Mouse (Mus musculus) heart, embryonic 16.5 days (tissue): ENCODE measurements around the gene BC004004. TPM values are rescaled to one million over a fixed set of nuclear protein-coding genes. Genes with fewer than 3 reads are reported as not detected.
"Not testable (repeated sequence)": the region's sequence is repeated elsewhere in the genome, so short reads cannot be mapped to it uniquely, and the experiment has no call there.

Source experiments
- ATAC-seq: fragments of 200-750 bp; cut with Nextera tagmentation; replicated peaks from 2 replicates; pipeline ENCODE4 v1.8.0; 2017; ENCODE audit warnings: moderate number of reproducible peaks; ENCODE audit not compliant: insufficient read depth, low FRiP score; ENCODE audit errors: extremely low read depth
- H3K27ac ChIP-seq: fragments of 300-500 bp; sonication (generic); 2 replicates; pipeline ENCODE4 v1.5.1; 2014; ENCODE audit warnings: mild to moderate bottlenecking, low read length, control low read depth, moderate library complexity
- H3K27me3 ChIP-seq: fragments of 300-500 bp; sonication (generic); 2 replicates; pipeline ENCODE4 v1.6.1; 2014; ENCODE audit warnings: low read length, mixed read lengths; ENCODE audit not compliant: control insufficient read depth, insufficient read depth
- H3K36me3 ChIP-seq: fragments of 300-500 bp; sonication (generic); 2 replicates; pipeline ENCODE4 v1.6.1; 2014; ENCODE audit not compliant: control insufficient read depth, insufficient read depth
- H3K4me1 ChIP-seq: fragments of 300-500 bp; sonication (generic); 2 replicates; pipeline ENCODE4 v1.6.1; 2014; ENCODE audit warnings: low read length, mixed read lengths; ENCODE audit not compliant: control insufficient read depth, insufficient read depth
- H3K4me2 ChIP-seq: fragments of 300-500 bp; sonication (generic); 2 replicates; pipeline ENCODE4 v1.6.1; 2014; ENCODE audit warnings: low read depth, mild to moderate bottlenecking, control low read depth, low read length
- H3K4me3 ChIP-seq: fragments of 300-500 bp; sonication (generic); 2 replicates; pipeline ENCODE4 v1.5.1; 2014; ENCODE audit warnings: mild to moderate bottlenecking, control low read depth, low read length
- H3K9ac ChIP-seq: fragments of 300-500 bp; sonication (generic); 2 replicates; pipeline ENCODE4 v1.6.1; 2014; ENCODE audit warnings: low read length, control low read depth
- H3K9me3 ChIP-seq: fragments of 300-500 bp; sonication (generic); replicated peaks from 2 replicates; pipeline ENCODE4 v1.6.1; 2016; ENCODE audit warnings: low read length; ENCODE audit not compliant: control insufficient read depth
- WGBS: fragments of 180-500 bp; shearing (Covaris S2); extraction: QIAGEN DNeasy Blood & Tissue Kit; methylation state at CpG from one replicate; pipeline ENCODE4 v1.1.7; 2014; 5-methylcytosine and 5-hydroxymethylcytosine counted together
- polyA plus RNA-seq: library from polyadenylated mRNA; unstranded; fragments of >200 nt; fragmentation: Nextera tagmentation; extraction: Ambion mirVana; gene quantifications from 2 replicates; pipeline ENCODE4 v1.2.1, GENCODE M21; 2015

BC004004 gene
- polyA plus RNA-seq, 1 experiment from 2014 or later, result 95.4 TPM

- Histone ChIP-seq H3K9ac (no peak overlapping the region), H3K27me3 (no peaks in the 10 kb centered on the region), H3K4me3 (no peak overlapping the region), H3K9me3 (peaks cover 6% of the 10 kb centered on the region), H3K4me2 (no peak overlapping the region), H3K27ac (no peak overlapping the region), H3K4me1 (peaks cover 9% of the 10 kb centered on the region), H3K36me3 (0 out of 2 replicates have a peak, but pooled peaks cover 3% of the 10 kb centered on the region)
- WGBS, result 72% methylated on average over 21 of the region's 21 CpGs
- no peak for ATAC-seq
Observed at GRCm38 (mm10) chr17:29310056-29310623, 41.6 kb downstream of the BC004004 start.

GRCm38 (mm10) chr17:29311602-29312001 lies 43.0 kb downstream of the BC004004 start:
- 81% methylated on average over 8 of the region's 8 CpGs for WGBS

GRCm38 (mm10) chr17:29312082-29312481 lies 43.5 kb downstream of the BC004004 start:
- Histone ChIP-seq H3K36me3 (0 out of 2 replicates have a peak, but pooled peaks cover 3% of the 10 kb centered on the region), H3K4me3 (no peak overlapping the region), H3K27me3 (no peaks in the 10 kb centered on the region), H3K9me3 (peaks cover 6% of the 10 kb centered on the region), H3K9ac (no peak overlapping the region), H3K27ac (no peak overlapping the region), H3K4me1 (no peaks in the 10 kb centered on the region), H3K4me2 (no peak overlapping the region)
- 86% methylated on average over 2 of the region's 2 CpGs for WGBS
- ATAC-seq, result no peak

More at GRCm38 (mm10) chr17:29311602-29312001, 43.0 kb downstream of the BC004004 start:
- no peak overlapping the region for H3K4me2 ChIP-seq
- H3K4me1 ChIP-seq, result no peaks in the 10 kb centered on the region
- peaks cover 6% of the 10 kb centered on the region for H3K9me3 ChIP-seq
- no peak overlapping the region for H3K27ac ChIP-seq
- H3K27me3 ChIP-seq, result no peaks in the 10 kb centered on the region
- no peak for ATAC-seq
- no peak overlapping the region for H3K4me3 ChIP-seq
- no peak overlapping the region for H3K9ac ChIP-seq
- H3K36me3 ChIP-seq, result 0 out of 2 replicates have a peak, but pooled peaks cover 3% of the 10 kb centered on the region

GRCm38 (mm10) chr17:29313300-29313699 lies 44.7 kb downstream of the BC004004 start:
- Histone ChIP-seq H3K4me2 (no peak overlapping the region), H3K4me3 (no peak overlapping the region), H3K9ac (no peak overlapping the region), H3K9me3 (peaks cover 6% of the 10 kb centered on the region), H3K27me3 (no peaks in the 10 kb centered on the region), H3K4me1 (no peaks in the 10 kb centered on the region), H3K27ac (no peak overlapping the region), H3K36me3 (0 out of 2 replicates have a peak, but pooled peaks cover 3% of the 10 kb centered on the region)
- ATAC-seq, result no peak

GRCm38 (mm10) chr17:29315672-29316465 lies 47.3 kb downstream of the BC004004 start:
- Histone ChIP-seq H3K27me3 (peaks cover 10% of the 10 kb centered on the region), H3K36me3 (0 out of 2 replicates have a peak, but pooled peaks cover 3% of the 10 kb centered on the region), H3K9me3 (peaks cover 6% of the 10 kb centered on the region), H3K27ac (peak overlapping the region; percentile 65), H3K4me2 (no peak overlapping the region), H3K4me3 (no peak overlapping the region), H3K4me1 (0 out of 2 replicates have a peak, but pooled peaks cover 2% of the 10 kb centered on the region), H3K9ac (no peak overlapping the region)
- WGBS, result 54% methylated on average over 9 of the region's 9 CpGs
- 0 out of 2 replicates have a peak, but pooled peaks have one; percentile 17 for ATAC-seq

GRCm38 (mm10) chr17:29316891-29317290 lies 48.3 kb downstream of the BC004004 start:
- WGBS, result 46% methylated on average over 3 of the region's 3 CpGs
- ATAC-seq, result no peak

GRCm38 (mm10) chr17:29317380-29317779 lies 48.8 kb downstream of the BC004004 start, which contains the start of gene Pi16:
Gene Pi16 (plus strand): TSS chr17:29317680.
- not testable (repeated sequence) for H3K9ac ChIP-seq, H3K4me3 ChIP-seq, ATAC-seq, H3K4me1 ChIP-seq, H3K4me2 ChIP-seq, H3K9me3 ChIP-seq, H3K36me3 ChIP-seq
- 74% methylated on average over 3 of the region's 3 CpGs for WGBS
- peaks cover 21% of the 10 kb centered on the region for H3K27me3 ChIP-seq
- peak within 1 kb of the TSS; percentile 65 for H3K27ac ChIP-seq

More at GRCm38 (mm10) chr17:29316891-29317290, 48.3 kb downstream of the BC004004 start:
- Histone ChIP-seq H3K36me3 (0 out of 2 replicates have a peak, but pooled peaks cover 3% of the 10 kb centered on the region), H3K9ac (no peak overlapping the region), H3K27ac (peak overlapping the region; percentile 65), H3K4me1 (0 out of 2 replicates have a peak, but pooled peaks cover 2% of the 10 kb centered on the region), H3K4me2 (no peak overlapping the region), H3K9me3 (peaks cover 6% of the 10 kb centered on the region), H3K27me3 (peaks cover 16% of the 10 kb centered on the region), H3K4me3 (no peak overlapping the region)

GRCm38 (mm10) chr17:29318731-29319250 lies 50.2 kb downstream of the BC004004 start:
- Histone ChIP-seq H3K9me3 (no peaks in the 10 kb centered on the region), H3K9ac (peak overlapping the region; percentile 20; the same call in 1 of the 2 replicates), H3K4me2 (no peak overlapping the region), H3K36me3 (no peaks in the 10 kb centered on the region), H3K4me1 (peaks cover 5% of the 10 kb centered on the region; the same call in 1 of the 2 replicates), H3K4me3 (no peak overlapping the region), H3K27me3 (peaks cover 26% of the 10 kb centered on the region), H3K27ac (no peak overlapping the region)
- no peak for ATAC-seq
- WGBS, result 50% methylated on average over 6 of the region's 6 CpGs
